Mouse (Mus musculus) heart, embryonic 12.5 days (tissue): ENCODE measurements around the gene Gng4. TPM values are rescaled to one million over a fixed set of nuclear protein-coding genes. Genes with fewer than 3 reads are reported as not detected.

Experiments used
- ATAC-seq: fragments of 200-750 bp; cut with Nextera tagmentation; 2 replicates; pipeline ENCODE4 v1.8.0; 2017; ENCODE audit warnings: moderate TSS enrichment, moderate library complexity; ENCODE audit not compliant: insufficient number of reproducible peaks, low FRiP score
- H3K27ac ChIP-seq: fragments of 300-500 bp; sonication (generic); 2 replicates; pipeline ENCODE4 v1.5.1; 2016; ENCODE audit warnings: mild to moderate bottlenecking, moderate library complexity; ENCODE audit not compliant: poor library complexity, severe bottlenecking
- H3K27me3 ChIP-seq: fragments of 300-500 bp; sonication (generic); replicated peaks from 2 replicates; pipeline ENCODE4 v1.6.1; 2016; ENCODE audit warnings: mild to moderate bottlenecking, moderate library complexity
- H3K36me3 ChIP-seq: fragments of 300-500 bp; sonication (generic); 2 replicates; pipeline ENCODE4 v1.6.1; 2016; ENCODE audit warnings: mild to moderate bottlenecking, moderate library complexity
- H3K4me1 ChIP-seq: fragments of 300-500 bp; sonication (generic); replicated peaks from 2 replicates; pipeline ENCODE4 v1.6.1; 2016; ENCODE audit warnings: mild to moderate bottlenecking
- H3K4me2 ChIP-seq: fragments of 300-500 bp; sonication (generic); 2 replicates; pipeline ENCODE4 v1.6.1; 2016; ENCODE audit warnings: mild to moderate bottlenecking, moderate library complexity
- H3K4me3 ChIP-seq: fragments of 300-500 bp; sonication (generic); 2 replicates; pipeline ENCODE4 v1.5.1; 2016; ENCODE audit warnings: mild to moderate bottlenecking
- H3K9ac ChIP-seq: fragments of 300-500 bp; sonication (generic); 2 replicates; pipeline ENCODE4 v1.6.1; 2016; ENCODE audit warnings: mild to moderate bottlenecking, moderate library complexity
- H3K9me3 ChIP-seq: fragments of 300-500 bp; sonication (generic); replicated peaks from 2 replicates; pipeline ENCODE4 v1.6.1; 2016; ENCODE audit warnings: mild to moderate bottlenecking, moderate library complexity
- WGBS: fragments of 180-500 bp; shearing (Covaris S2); methylation state at CpG from one replicate; pipeline ENCODE4 v1.1.7; 2016; 5-methylcytosine and 5-hydroxymethylcytosine counted together
- polyA plus RNA-seq: library from polyadenylated mRNA; unstranded; fragments of >200 nt; fragmentation: Nextera tagmentation; extraction: Ambion mirVana; gene quantifications from 2 replicates; pipeline ENCODE4 v1.2.1, GENCODE M21; 2016

The Gng4 gene
- polyA plus RNA-seq, 1 experiment from 2014 or later: 0.41 TPM

GRCm38 (mm10) chr13:13866339-13866738 is 82.5 kb downstream of the Gng4 start:
- H3K9ac ChIP-seq: no peak overlapping the region
- no peaks in the 10 kb centered on the region for H3K36me3 ChIP-seq
- no peak overlapping the region for H3K4me2 ChIP-seq
- H3K4me1 ChIP-seq: no peaks in the 10 kb centered on the region
- WGBS: 72% methylated on average over 2 of the region's 2 CpGs
- no peaks in the 10 kb centered on the region for H3K27me3 ChIP-seq
- ATAC-seq: no peak
- no peak overlapping the region for H3K4me3 ChIP-seq
- H3K9me3 ChIP-seq: no peaks in the 10 kb centered on the region
- no peak overlapping the region for H3K27ac ChIP-seq

DNA sequence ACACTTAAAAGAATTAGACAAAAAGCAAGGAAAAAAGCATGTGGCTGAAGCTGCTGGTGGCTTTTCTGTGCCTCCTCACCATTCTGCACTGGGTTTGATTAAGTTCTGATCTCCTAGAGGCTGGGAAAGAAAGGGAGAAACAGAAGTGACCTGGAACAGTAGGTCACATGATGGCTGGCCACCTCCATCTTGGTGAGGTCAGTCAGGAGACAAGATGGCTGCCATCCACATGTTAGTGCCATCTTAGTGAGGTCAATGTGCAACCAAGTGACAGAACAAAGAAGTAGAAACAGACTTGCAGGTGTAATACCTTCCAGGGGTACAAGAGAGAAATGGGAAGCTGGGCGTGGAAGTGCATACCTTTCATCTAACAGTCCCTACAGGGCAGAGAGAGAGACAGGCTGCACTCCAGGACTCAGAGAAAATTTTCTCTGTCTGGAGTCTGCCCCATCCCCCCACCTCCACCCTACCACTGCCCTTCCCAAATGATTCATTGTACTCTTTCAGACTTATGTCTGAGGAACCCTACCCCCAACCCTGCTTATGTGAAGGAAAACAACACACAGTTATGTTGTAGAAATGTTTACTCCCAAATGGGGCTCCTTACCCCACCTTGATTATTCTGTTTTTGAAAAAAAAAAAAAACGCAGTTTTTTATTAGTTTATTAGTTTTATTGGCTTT is 83.4 kb downstream of the Gng4 start:
- Histone ChIP-seq H3K9me3 (no peaks in the 10 kb centered on the region), H3K27ac (no peak overlapping the region), H3K9ac (no peak overlapping the region), H3K36me3 (no peaks in the 10 kb centered on the region), H3K4me3 (no peak overlapping the region), H3K27me3 (no peaks in the 10 kb centered on the region), H3K4me1 (no peaks in the 10 kb centered on the region), H3K4me2 (no peak overlapping the region)
- no peak for ATAC-seq
- WGBS: 74% methylated on average over 2 of the region's 2 CpGs

DNA sequence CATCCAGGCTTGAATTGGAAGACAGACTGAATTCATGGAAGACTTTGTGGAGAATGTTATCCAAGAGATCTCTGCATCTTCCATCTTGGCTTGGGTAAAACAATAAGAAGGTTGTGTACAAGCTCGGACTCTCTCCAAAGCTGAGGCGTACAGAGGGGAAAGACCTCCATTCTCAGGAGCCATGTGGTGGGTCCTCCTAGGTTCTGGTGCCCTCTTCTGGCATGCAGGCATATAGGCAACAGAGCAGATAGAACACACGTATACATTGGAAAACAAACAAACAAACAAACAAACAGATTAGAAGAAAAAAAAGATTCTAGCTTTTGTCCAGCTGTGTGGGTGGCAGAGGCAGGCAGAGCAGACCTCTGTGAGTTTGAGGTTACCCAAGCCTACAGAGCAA is 84.1 kb downstream of the Gng4 start:
- Histone ChIP-seq H3K9ac (no peak overlapping the region), H3K36me3 (no peaks in the 10 kb centered on the region), H3K9me3 (no peaks in the 10 kb centered on the region), H3K4me3 (no peak overlapping the region), H3K4me2 (no peak overlapping the region), H3K27ac (no peak overlapping the region), H3K4me1 (no peaks in the 10 kb centered on the region), H3K27me3 (no peaks in the 10 kb centered on the region)
- ATAC-seq: no peak
- WGBS: 24% methylated on average over 3 of the region's 3 CpGs

Other genes starting within 250 kb of the Gng4 start
- gene Lyst, start 193.7 kb upstream of the Gng4 start, polyA plus RNA-seq: 4.3 and 4.9 TPM in 2 replicates
- gene B3galnt2, start 170.4 kb downstream of the Gng4 start, polyA plus RNA-seq: 22.8 and 24.8 TPM in 2 replicates